Mouse (Mus musculus) neural tube, embryonic 15.5 days (tissue): ENCODE data around the gene Acvr1b. TPM values are rescaled to one million over a fixed set of nuclear protein-coding genes. Genes with fewer than 3 reads are reported as not detected.
A peak's percentile ranks its signal among the peaks of the same experiment; 100 is the strongest.

Experiments
- ATAC-seq: fragments of 200-750 bp; cut with Nextera tagmentation; 2 replicates; pipeline ENCODE4 v1.8.0; 2017; ENCODE audit warnings: mild to moderate bottlenecking, moderate TSS enrichment, moderate library complexity; ENCODE audit not compliant: low FRiP score
- H3K27ac ChIP-seq: fragments of 300-500 bp; sonication (generic); replicated peaks from 2 replicates; pipeline ENCODE4 v1.5.1; 2015; ENCODE audit warnings: mild to moderate bottlenecking, inconsistent platforms
- H3K27me3 ChIP-seq: fragments of 300-500 bp; sonication (generic); replicated peaks from 2 replicates; pipeline ENCODE4 v1.6.1; 2015; ENCODE audit warnings: inconsistent platforms
- H3K36me3 ChIP-seq: fragments of 300-500 bp; sonication (generic); 2 replicates; pipeline ENCODE4 v1.6.1; 2015; ENCODE audit warnings: inconsistent platforms
- H3K4me1 ChIP-seq: fragments of 300-500 bp; sonication (generic); 2 replicates; pipeline ENCODE4 v1.6.1; 2015; ENCODE audit warnings: inconsistent platforms
- H3K4me2 ChIP-seq: fragments of 300-500 bp; sonication (generic); 2 replicates; pipeline ENCODE4 v1.6.1; 2015; ENCODE audit warnings: inconsistent platforms, mild to moderate bottlenecking, moderate library complexity
- H3K4me3 ChIP-seq: fragments of 300-500 bp; sonication (generic); replicated peaks from 2 replicates; pipeline ENCODE4 v1.5.1; 2015; ENCODE audit warnings: mild to moderate bottlenecking, inconsistent platforms
- H3K9ac ChIP-seq: fragments of 300-500 bp; sonication (generic); replicated peaks from 2 replicates; pipeline ENCODE4 v1.6.1; 2015; ENCODE audit warnings: mild to moderate bottlenecking, inconsistent platforms
- H3K9me3 ChIP-seq: fragments of 300-500 bp; sonication (generic); replicated peaks from 2 replicates; pipeline ENCODE4 v1.6.1; 2016; ENCODE audit warnings: inconsistent platforms
- WGBS: fragments of 180-500 bp; shearing (Covaris S2); methylation state at CpG from one replicate; pipeline ENCODE4 v1.1.7; 2015; ENCODE audit warnings: mixed read lengths; 5-methylcytosine and 5-hydroxymethylcytosine counted together
- polyA plus RNA-seq: library from polyadenylated mRNA; unstranded; fragments of >200 nt; fragmentation: Nextera tagmentation; extraction: Ambion mirVana; gene quantifications from 2 replicates; pipeline ENCODE4 v1.2.1, GENCODE M21; 2015

Acvr1b gene
- polyA plus RNA-seq, 1 experiment from 2014 or later, result 23.1 TPM

GRCm38 (mm10) chr15:101224006-101224906, 50.4 kb downstream of the Acvr1b start, which contains the start of gene Grasp:
TSS of gene Grasp (plus strand) at chr15:101224188.
- peak within 1 kb of the TSS; percentile 63 for H3K9ac ChIP-seq
- H3K4me3 ChIP-seq, result peak within 1 kb of the TSS; percentile 61
- peak; percentile 80 for ATAC-seq
- H3K4me2 ChIP-seq, result peak within 1 kb of the TSS; percentile 98
- H3K4me1 ChIP-seq, result peaks cover 47% of the 10 kb centered on the region
- 0 out of 2 replicates have a peak, but pooled peaks cover 5% of the 10 kb centered on the region for H3K27me3 ChIP-seq
- peak within 1 kb of the TSS; percentile 45 for H3K27ac ChIP-seq
- H3K9me3 ChIP-seq, result no peaks in the 10 kb centered on the region
- WGBS, result under 1% methylated on average over 66 of the region's 77 CpGs
- H3K36me3 ChIP-seq, result no peaks in the 10 kb centered on the region

DNA sequence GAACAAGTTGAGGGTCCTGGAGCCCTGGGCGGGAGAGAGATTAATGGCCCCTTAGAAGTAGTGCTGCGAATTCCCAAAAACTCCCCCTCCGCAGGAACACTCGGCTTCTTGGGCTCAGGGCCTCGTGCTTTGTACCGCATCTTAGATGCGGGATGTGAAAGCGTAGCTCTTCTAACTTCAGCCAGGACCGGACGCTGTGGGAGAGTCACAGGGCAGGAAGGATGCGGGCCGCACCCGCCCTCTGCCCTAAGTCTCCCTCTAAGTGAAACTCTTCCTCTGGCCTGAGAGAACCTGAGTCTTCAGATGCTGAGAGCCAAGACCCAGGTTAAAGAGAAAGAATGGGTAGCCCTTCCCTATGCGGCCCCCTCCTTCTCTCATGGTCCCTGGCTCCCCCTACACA, 51.1 kb downstream of the Acvr1b start:
- peak overlapping the region; percentile 63 for H3K9ac ChIP-seq
- no peaks in the 10 kb centered on the region for H3K9me3 ChIP-seq
- peak overlapping the region; percentile 45 for H3K27ac ChIP-seq
- H3K4me3 ChIP-seq, result peak overlapping the region; percentile 61
- H3K4me1 ChIP-seq, result peaks cover 47% of the 10 kb centered on the region
- peak overlapping the region; percentile 98 for H3K4me2 ChIP-seq
- H3K27me3 ChIP-seq, result 0 out of 2 replicates have a peak, but pooled peaks cover 5% of the 10 kb centered on the region
- WGBS, result 6% methylated on average over 14 of the region's 14 CpGs
- H3K36me3 ChIP-seq, result no peaks in the 10 kb centered on the region
- ATAC-seq, result no peak

DNA sequence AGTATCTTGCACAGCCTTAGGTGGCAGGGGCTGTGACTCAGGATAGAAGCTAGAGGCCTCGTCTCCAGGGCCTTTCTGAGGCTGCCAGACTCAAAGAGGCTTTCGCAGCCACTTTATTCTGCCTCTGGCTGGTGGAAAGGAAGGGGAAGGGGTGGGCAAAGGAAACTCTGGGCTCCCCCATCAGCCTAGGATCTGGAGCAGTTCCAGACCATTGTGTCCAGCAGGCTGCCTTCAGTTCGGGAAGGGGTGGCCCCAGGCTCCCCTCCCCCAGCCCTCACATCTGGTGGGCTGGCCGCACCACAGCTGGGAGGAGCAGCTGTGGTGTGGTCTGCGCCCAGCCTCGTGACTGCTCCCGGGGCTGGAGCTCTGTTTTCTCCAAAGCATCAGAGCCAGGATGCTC, 54.1 kb downstream of the Acvr1b start:
- 0 out of 2 replicates have a peak, but pooled peaks cover 5% of the 10 kb centered on the region for H3K27me3 ChIP-seq
- no peak for ATAC-seq
- no peak overlapping the region for H3K4me2 ChIP-seq
- H3K4me3 ChIP-seq, result no peak overlapping the region
- H3K4me1 ChIP-seq, result peaks cover 33% of the 10 kb centered on the region
- no peak overlapping the region for H3K9ac ChIP-seq
- H3K9me3 ChIP-seq, result no peaks in the 10 kb centered on the region
- 11% methylated on average over 7 of the region's 7 CpGs for whole genome bisulfite sequencing
- no peaks in the 10 kb centered on the region for H3K36me3 ChIP-seq
- H3K27ac ChIP-seq, result peak overlapping the region; percentile 37; the same call in 1 of the 2 replicates

- no peak for ATAC-seq
- no peaks in the 10 kb centered on the region for H3K9me3 ChIP-seq
- WGBS, result 89% methylated on average over 21 of the region's 21 CpGs
- H3K36me3 ChIP-seq, result no peaks in the 10 kb centered on the region
- no peak overlapping the region for H3K4me3 ChIP-seq
- H3K27ac ChIP-seq, result no peak overlapping the region
- H3K27me3 ChIP-seq, result 0 out of 2 replicates have a peak, but pooled peaks cover 5% of the 10 kb centered on the region
- no peak overlapping the region for H3K4me2 ChIP-seq
- H3K9ac ChIP-seq, result no peak overlapping the region
- H3K4me1 ChIP-seq, result peaks cover 22% of the 10 kb centered on the region
Measured at GRCm38 (mm10) chr15:101228866-101229590, 55.2 kb downstream of the Acvr1b start.

DNA sequence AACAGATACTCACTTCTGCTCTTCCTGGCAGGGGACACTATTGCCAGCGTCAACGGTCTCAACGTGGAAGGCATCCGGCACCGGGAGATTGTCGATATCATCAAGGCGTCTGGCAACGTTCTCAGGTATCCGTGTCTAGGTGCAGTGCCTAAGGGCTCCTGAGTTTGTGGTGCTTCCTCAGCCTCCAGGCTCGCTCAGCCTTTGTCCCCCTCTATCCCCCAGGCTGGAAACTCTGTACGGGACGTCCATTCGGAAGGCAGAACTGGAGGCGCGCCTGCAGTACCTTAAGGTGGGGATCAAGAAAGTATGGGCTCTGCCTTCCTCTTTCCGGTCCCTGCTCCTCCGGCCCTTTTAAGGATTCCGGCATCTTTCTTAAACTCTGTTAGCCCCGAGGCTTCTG, 56.6 kb downstream of the Acvr1b start:
- no peak overlapping the region for H3K27ac ChIP-seq
- WGBS, result 97% methylated on average over 19 of the region's 19 CpGs
- peaks cover 13% of the 10 kb centered on the region; the same call in 1 of the 2 replicates for H3K4me1 ChIP-seq
- no peak for ATAC-seq
- no peak overlapping the region for H3K4me3 ChIP-seq
- H3K27me3 ChIP-seq, result 0 out of 2 replicates have a peak, but pooled peaks cover 5% of the 10 kb centered on the region
- no peak overlapping the region for H3K4me2 ChIP-seq
- H3K9ac ChIP-seq, result no peak overlapping the region
- H3K36me3 ChIP-seq, result no peaks in the 10 kb centered on the region
- no peaks in the 10 kb centered on the region for H3K9me3 ChIP-seq

- Histone ChIP-seq H3K4me2 (peak overlapping the region; percentile 51), H3K9me3 (no peaks in the 10 kb centered on the region), H3K4me1 (peaks cover 13% of the 10 kb centered on the region; the same call in 1 of the 2 replicates), H3K4me3 (peak overlapping the region; percentile 18), H3K27me3 (0 out of 2 replicates have a peak, but pooled peaks cover 1% of the 10 kb centered on the region), H3K9ac (peak overlapping the region; percentile 2; the same call in 1 of the 2 replicates), H3K36me3 (no peaks in the 10 kb centered on the region), H3K27ac (no peak overlapping the region)
- no peak for ATAC-seq
- WGBS, result 84% methylated on average over 23 of the region's 23 CpGs
Measured at GRCm38 (mm10) chr15:101230995-101231647, 57.3 kb downstream of the Acvr1b start.

- Histone ChIP-seq H3K9me3 (no peaks in the 10 kb centered on the region), H3K27me3 (no peaks in the 10 kb centered on the region), H3K36me3 (no peaks in the 10 kb centered on the region), H3K4me3 (peak overlapping the region; percentile 18), H3K4me2 (peak overlapping the region; percentile 51), H3K4me1 (peaks cover 13% of the 10 kb centered on the region; the same call in 1 of the 2 replicates), H3K9ac (peak overlapping the region; percentile 2; the same call in 1 of the 2 replicates), H3K27ac (no peak overlapping the region)
- peak; percentile 56; the same call in 1 of the 2 replicates for ATAC-seq
- WGBS, result 54% methylated on average over 55 of the region's 56 CpGs
Measured at GRCm38 (mm10) chr15:101231648-101232180, 57.8 kb downstream of the Acvr1b start.

DNA sequence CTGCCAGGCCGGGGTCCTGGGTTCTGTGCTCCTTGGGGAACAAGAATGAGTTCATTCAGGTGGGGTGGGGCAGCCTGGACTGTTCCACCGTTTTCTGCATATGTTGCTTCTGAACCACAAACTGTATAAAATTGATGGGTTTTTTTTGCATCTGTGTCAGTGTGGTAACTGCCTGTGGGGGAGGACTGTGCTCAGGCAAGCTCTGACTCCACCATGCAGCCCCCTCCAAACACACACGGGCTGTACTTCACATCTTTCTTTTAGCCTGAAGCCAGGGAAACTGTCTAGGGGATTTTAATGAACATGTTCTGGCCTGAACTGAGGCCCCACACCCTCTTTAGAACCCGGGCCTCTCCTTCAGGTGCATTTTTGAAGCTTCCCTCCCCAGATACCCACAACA, 58.7 kb downstream of the Acvr1b start:
- no peak overlapping the region for H3K9ac ChIP-seq
- no peak for ATAC-seq

DNA sequence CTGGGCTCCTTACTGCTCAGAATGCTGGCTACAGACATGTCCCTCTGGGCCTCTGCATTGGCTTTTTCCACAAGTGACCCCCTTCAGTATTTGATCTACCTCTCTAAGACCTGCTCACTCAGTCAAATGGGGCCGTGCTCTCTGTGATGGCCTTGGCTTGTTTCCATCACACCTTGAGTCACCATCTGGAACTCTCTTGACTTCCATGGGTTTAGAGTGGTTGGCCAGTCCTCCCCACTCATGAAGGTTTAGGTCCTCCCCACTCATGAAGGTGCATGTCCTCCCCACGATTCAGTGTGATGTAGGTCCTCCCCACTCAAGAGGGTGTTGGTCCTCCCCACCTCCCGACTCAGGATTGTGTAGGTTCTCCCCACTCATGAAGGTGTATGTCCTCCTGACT, 59.3 kb downstream of the Acvr1b start:
- H3K4me1 ChIP-seq, result peaks cover 10% of the 10 kb centered on the region; the same call in 1 of the 2 replicates
- H3K27ac ChIP-seq, result no peak overlapping the region
- H3K9ac ChIP-seq, result no peak overlapping the region
- H3K9me3 ChIP-seq, result no peaks in the 10 kb centered on the region
- H3K4me3 ChIP-seq, result no peak overlapping the region
- ATAC-seq, result no peak
- H3K4me2 ChIP-seq, result no peak overlapping the region
- whole genome bisulfite sequencing, result 93% methylated on average over 3 of the region's 3 CpGs
- no peaks in the 10 kb centered on the region for H3K27me3 ChIP-seq
- no peaks in the 10 kb centered on the region for H3K36me3 ChIP-seq

More for the DNA sequence above, 58.7 kb downstream of the Acvr1b start:
- H3K36me3 ChIP-seq, result no peaks in the 10 kb centered on the region
- H3K4me1 ChIP-seq, result peaks cover 13% of the 10 kb centered on the region; the same call in 1 of the 2 replicates
- H3K4me2 ChIP-seq, result no peak overlapping the region
- H3K27me3 ChIP-seq, result no peaks in the 10 kb centered on the region
- H3K27ac ChIP-seq, result no peak overlapping the region
- no peaks in the 10 kb centered on the region for H3K9me3 ChIP-seq
- 81% methylated on average over 4 of the region's 4 CpGs for WGBS
- H3K4me3 ChIP-seq, result no peak overlapping the region

- no peaks in the 10 kb centered on the region for H3K9me3 ChIP-seq
- ATAC-seq, result no peak
- 20% methylated on average over 11 of the region's 11 CpGs for WGBS
Measured at GRCm38 (mm10) chr15:101233641-101234275, 59.9 kb downstream of the Acvr1b start.

More at GRCm38 (mm10) chr15:101233641-101234275, 59.9 kb downstream of the Acvr1b start:
- Histone ChIP-seq H3K4me3 (no peak overlapping the region), H3K27me3 (no peaks in the 10 kb centered on the region), H3K36me3 (no peaks in the 10 kb centered on the region), H3K4me1 (peaks cover 9% of the 10 kb centered on the region), H3K4me2 (no peak overlapping the region), H3K9ac (no peak overlapping the region), H3K27ac (no peak overlapping the region)
